ENCODE assay signal across 10 mouse cellular contexts in the genomic region with DNA sequence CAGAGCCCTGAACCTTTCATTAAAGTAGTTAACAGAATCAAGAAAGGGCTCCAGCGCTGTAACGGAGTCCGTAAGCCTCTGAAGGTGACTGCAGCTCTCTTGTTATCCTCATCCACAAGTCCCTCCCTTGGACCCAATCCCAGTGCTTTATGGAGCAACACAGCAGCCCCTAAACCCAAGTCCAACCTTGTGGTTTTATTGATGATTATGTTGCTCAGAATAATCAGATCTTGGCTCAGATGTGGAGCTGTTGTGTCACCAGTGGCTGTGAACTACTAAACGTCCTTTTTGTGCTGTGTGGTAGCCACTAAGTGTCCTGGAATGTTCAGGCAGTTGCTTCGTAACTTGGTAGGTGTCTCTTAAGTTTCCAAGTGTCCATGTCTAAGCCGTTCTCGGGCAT.
"Had no signal": no experiment of that assay in that cellular context is flagged by ENCODE, and none has a peak within 500 bp of the region (broad histone marks: within the 10 kb centered on the region; RNA-seq: fewer than 3 reads in every experiment).

No protein-coding gene starts in this region.

- H3K36me3 ChIP-seq: kidney, embryonic 15.5 days; limb, embryonic 10.5 days; midbrain, embryonic 10.5 days; midbrain, embryonic 15.5 days had no signal

- H3K4me2 ChIP-seq: kidney, embryonic 15.5 days; liver, embryonic 11.5 days; midbrain, embryonic 15.5 days had no signal

- H3K4me3 ChIP-seq: kidney, embryonic 15.5 days; left cerebral cortex, adult 2 months; limb, embryonic 10.5 days; midbrain, embryonic 10.5 days; midbrain, embryonic 15.5 days had no signal

- H3K4me1 ChIP-seq: midbrain, embryonic 15.5 days had no signal

- H3K27ac ChIP-seq: kidney, embryonic 15.5 days; left cerebral cortex, adult 2 months; limb, embryonic 10.5 days; midbrain, embryonic 10.5 days; midbrain, embryonic 15.5 days had no signal

- H3K9ac ChIP-seq: kidney, embryonic 15.5 days; midbrain, embryonic 15.5 days had no signal

- ATAC-seq: midbrain, embryonic 15.5 days had no signal

- DNase-seq: kidney, adult 2 months; kidney, postnatal 14 days; right cerebral cortex, postnatal 14 days; thymus, postnatal 36 days had no signal

- H3K27me3 ChIP-seq: kidney, embryonic 15.5 days; midbrain, embryonic 15.5 days had no signal

- H3K9me3 ChIP-seq: kidney, embryonic 15.5 days; limb, embryonic 10.5 days; midbrain, embryonic 10.5 days; midbrain, embryonic 15.5 days had no signal
